Comparison of ENCODE assay signal across 19 mouse cellular contexts in the genomic region with DNA sequence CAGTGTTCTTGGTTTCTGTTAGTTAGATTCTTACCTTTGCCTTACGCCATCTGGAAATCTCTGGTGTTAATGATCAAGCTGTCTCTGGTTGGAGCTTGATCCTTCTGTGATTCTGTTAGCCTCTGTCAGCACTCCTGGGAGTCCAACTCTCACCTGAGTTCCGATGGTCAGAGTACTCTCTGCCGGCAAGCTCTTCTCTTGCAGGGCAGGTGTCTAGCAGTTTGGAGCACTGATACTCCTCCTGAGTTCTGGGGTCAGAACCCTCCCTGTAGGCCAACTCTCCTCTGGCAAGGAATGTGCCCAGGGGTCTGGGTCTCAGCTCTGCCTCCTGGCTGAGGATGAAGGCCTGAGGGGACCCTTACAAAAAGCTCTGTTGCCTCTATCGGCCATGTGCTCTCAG. TPM values are rescaled to one million over a fixed set of nuclear protein-coding genes. Genes with fewer than 3 reads are reported as not detected.
"Had no signal": no experiment of that assay in that cellular context is flagged by ENCODE, and none has a peak within 500 bp of the region (broad histone marks: within the 10 kb centered on the region; RNA-seq: fewer than 3 reads in every experiment).

No protein-coding gene starts in this region.

RNA-seq across cellular contexts. Expression of gene Mup8, which starts 40.3 kb away (rescaled TPM):
- polyA plus RNA-seq: cerebellum, adult 2 months; cortical plate, adult 2 months; embryonic facial prominence, embryonic 10.5 days; embryonic facial prominence, embryonic 11.5 days; embryonic facial prominence, embryonic 12.5 days; embryonic facial prominence, embryonic 13.5 days; embryonic facial prominence, embryonic 14.5 days; embryonic facial prominence, embryonic 15.5 days; erythroblast, embryonic 14.5 days; forebrain, embryonic 10.5 days; forebrain, embryonic 11.5 days; forebrain, embryonic 12.5 days; forebrain, embryonic 13.5 days; forebrain, embryonic 14.5 days; forebrain, embryonic 15.5 days; forebrain, embryonic 16.5 days; forebrain, postnatal 0 days; frontal cortex, adult 2 months; gonadal fat pad, adult 2 months had no signal
